Mouse (Mus musculus) limb, embryonic 13.5 days (tissue): ENCODE measurements around the gene Stx6. TPM values are rescaled to one million over a fixed set of nuclear protein-coding genes. Genes with fewer than 3 reads are reported as not detected.
A peak's percentile ranks its signal among the peaks of the same experiment; 100 is the strongest.

Experiments used
- ATAC-seq: fragments of 200-750 bp; cut with Nextera tagmentation; 2 replicates; pipeline ENCODE4 v1.8.0; 2017; ENCODE audit warnings: low read depth, moderate number of reproducible peaks, moderate TSS enrichment; ENCODE audit not compliant: low FRiP score
- H3K27ac ChIP-seq: fragments of 300-500 bp; sonication (generic); 2 replicates; pipeline ENCODE4 v1.5.1; 2015; ENCODE audit warnings: inconsistent platforms, mild to moderate bottlenecking, moderate library complexity
- H3K27me3 ChIP-seq: fragments of 300-500 bp; sonication (generic); 2 replicates; pipeline ENCODE4 v1.6.1; 2015; ENCODE audit warnings: mild to moderate bottlenecking, inconsistent platforms
- H3K36me3 ChIP-seq: fragments of 300-500 bp; sonication (generic); 2 replicates; pipeline ENCODE4 v1.6.1; 2015; ENCODE audit warnings: inconsistent platforms, mild to moderate bottlenecking, moderate library complexity
- H3K4me1 ChIP-seq: fragments of 300-500 bp; sonication (generic); 2 replicates; pipeline ENCODE4 v1.6.1; 2015; ENCODE audit warnings: inconsistent platforms
- H3K4me2 ChIP-seq: fragments of 300-500 bp; sonication (generic); replicated peaks from 2 replicates; pipeline ENCODE4 v1.6.1; 2015; ENCODE audit warnings: inconsistent platforms, mild to moderate bottlenecking, moderate library complexity
- H3K4me3 ChIP-seq: fragments of 300-500 bp; sonication (generic); 2 replicates; pipeline ENCODE4 v1.5.1; 2015; ENCODE audit warnings: moderate library complexity, mild to moderate bottlenecking, inconsistent platforms
- H3K9ac ChIP-seq: fragments of 300-500 bp; sonication (generic); 2 replicates; pipeline ENCODE4 v1.6.1; 2015; ENCODE audit warnings: mild to moderate bottlenecking, inconsistent platforms
- H3K9me3 ChIP-seq: fragments of 300-500 bp; sonication (generic); 2 replicates; pipeline ENCODE4 v1.6.1; 2016; ENCODE audit warnings: inconsistent platforms
- WGBS: fragments of 180-500 bp; shearing (Covaris S2); methylation state at CpG from one replicate; pipeline ENCODE4 v1.1.7; 2015; 5-methylcytosine and 5-hydroxymethylcytosine counted together
- polyA plus RNA-seq: library from polyadenylated mRNA; unstranded; fragments of >200 nt; fragmentation: Nextera tagmentation; extraction: Ambion mirVana; gene quantifications from 2 replicates; pipeline ENCODE4 v1.2.1, GENCODE M21; 2015

Gene Stx6
- polyA plus RNA-seq, 1 experiment from 2014 or later: 98.1 TPM

DNA sequence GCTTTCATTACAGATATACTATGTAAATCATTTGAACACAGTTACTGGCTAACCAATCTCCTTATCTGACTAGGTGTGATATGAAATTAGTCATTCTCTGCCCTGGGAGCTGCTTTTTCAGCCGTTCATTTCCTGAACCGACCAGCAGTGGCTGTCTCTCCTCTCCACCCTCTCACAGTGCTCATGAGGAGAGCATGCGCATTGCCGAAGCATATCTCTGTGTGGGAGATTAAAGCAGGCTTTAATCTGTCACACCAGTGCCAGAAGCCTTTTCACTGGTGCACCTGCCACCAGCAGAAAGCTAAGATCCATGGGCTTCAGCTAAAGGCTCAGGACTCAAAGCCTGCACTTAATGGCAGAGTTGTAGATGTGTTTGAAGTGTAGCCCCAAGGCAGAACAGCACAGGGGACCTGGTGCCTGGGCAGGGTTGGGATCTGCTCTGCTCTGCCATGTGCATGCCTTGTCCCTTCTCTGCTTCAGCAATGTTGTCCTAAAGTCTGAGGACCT, 42.9 kb downstream of the Stx6 start:
- peaks cover 61% of the 10 kb centered on the region for H3K36me3 ChIP-seq

DNA sequence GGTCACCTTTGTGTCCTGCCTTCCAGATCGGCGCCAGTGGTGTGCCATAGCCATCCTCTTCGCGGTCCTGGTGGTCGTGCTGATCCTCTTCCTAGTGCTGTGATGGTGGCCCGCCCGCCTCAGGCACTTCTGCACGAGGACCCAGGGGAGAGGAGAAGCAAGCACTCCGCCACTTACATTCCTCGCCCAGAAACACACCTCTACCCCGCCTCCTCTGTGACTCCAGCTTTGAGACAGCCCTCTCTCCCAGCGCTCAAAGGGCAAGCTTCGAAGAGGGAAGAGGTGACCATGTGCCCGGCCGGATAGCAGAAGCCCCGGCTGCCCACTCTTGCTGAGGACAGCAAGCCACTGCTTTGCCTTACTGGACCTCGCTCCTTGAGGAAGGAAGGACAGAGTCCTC, 43.4 kb downstream of the Stx6 start:
- no peak overlapping the region for H3K9ac ChIP-seq
- no peak overlapping the region for H3K4me2 ChIP-seq
- peaks cover 46% of the 10 kb centered on the region for H3K4me1 ChIP-seq
- H3K27me3 ChIP-seq: no peaks in the 10 kb centered on the region
- no peak for ATAC-seq
- WGBS: 75% methylated on average over 17 of the region's 17 CpGs
- no peak overlapping the region for H3K27ac ChIP-seq
- H3K4me3 ChIP-seq: no peak overlapping the region
- H3K36me3 ChIP-seq: peaks cover 62% of the 10 kb centered on the region
- H3K9me3 ChIP-seq: no peaks in the 10 kb centered on the region

More for the DNA sequence above, 42.9 kb downstream of the Stx6 start:
- Histone ChIP-seq H3K4me1 (peaks cover 43% of the 10 kb centered on the region), H3K27ac (no peak overlapping the region), H3K4me2 (no peak overlapping the region), H3K9ac (no peak overlapping the region), H3K9me3 (no peaks in the 10 kb centered on the region), H3K4me3 (no peak overlapping the region), H3K27me3 (no peaks in the 10 kb centered on the region)
- ATAC-seq: no peak
- WGBS: 75% methylated on average over 4 of the region's 4 CpGs

GRCm38 (mm10) chr1:155202472-155202871, 44.0 kb downstream of the Stx6 start:
- no peak overlapping the region for H3K9ac ChIP-seq
- no peaks in the 10 kb centered on the region for H3K9me3 ChIP-seq
- no peaks in the 10 kb centered on the region for H3K27me3 ChIP-seq
- peaks cover 63% of the 10 kb centered on the region for H3K36me3 ChIP-seq
- 60% methylated on average over 5 of the region's 5 CpGs for WGBS
- ATAC-seq: no peak
- peaks cover 46% of the 10 kb centered on the region for H3K4me1 ChIP-seq
- no peak overlapping the region for H3K4me3 ChIP-seq
- no peak overlapping the region for H3K27ac ChIP-seq
- H3K4me2 ChIP-seq: no peak overlapping the region

GRCm38 (mm10) chr1:155203101-155203500, 44.6 kb downstream of the Stx6 start:
- Histone ChIP-seq H3K4me3 (no peak overlapping the region), H3K4me1 (peaks cover 46% of the 10 kb centered on the region), H3K9me3 (no peaks in the 10 kb centered on the region), H3K27me3 (no peaks in the 10 kb centered on the region), H3K9ac (no peak overlapping the region), H3K36me3 (peaks cover 61% of the 10 kb centered on the region), H3K27ac (no peak overlapping the region), H3K4me2 (no peak overlapping the region)
- 74% methylated on average over 7 of the region's 7 CpGs for WGBS
- ATAC-seq: no peak

- no peak overlapping the region for H3K9ac ChIP-seq
- peak overlapping the region; percentile 64 for H3K27ac ChIP-seq
- H3K4me1 ChIP-seq: peaks cover 46% of the 10 kb centered on the region
- no peak overlapping the region for H3K4me2 ChIP-seq
- ATAC-seq: no peak
- 90% methylated on average over 12 of the region's 12 CpGs for WGBS
- no peaks in the 10 kb centered on the region for H3K27me3 ChIP-seq
- no peaks in the 10 kb centered on the region for H3K9me3 ChIP-seq
- no peak overlapping the region for H3K4me3 ChIP-seq
- peaks cover 54% of the 10 kb centered on the region for H3K36me3 ChIP-seq
Observed at GRCm38 (mm10) chr1:155203954-155204353, 45.4 kb downstream of the Stx6 start.

DNA sequence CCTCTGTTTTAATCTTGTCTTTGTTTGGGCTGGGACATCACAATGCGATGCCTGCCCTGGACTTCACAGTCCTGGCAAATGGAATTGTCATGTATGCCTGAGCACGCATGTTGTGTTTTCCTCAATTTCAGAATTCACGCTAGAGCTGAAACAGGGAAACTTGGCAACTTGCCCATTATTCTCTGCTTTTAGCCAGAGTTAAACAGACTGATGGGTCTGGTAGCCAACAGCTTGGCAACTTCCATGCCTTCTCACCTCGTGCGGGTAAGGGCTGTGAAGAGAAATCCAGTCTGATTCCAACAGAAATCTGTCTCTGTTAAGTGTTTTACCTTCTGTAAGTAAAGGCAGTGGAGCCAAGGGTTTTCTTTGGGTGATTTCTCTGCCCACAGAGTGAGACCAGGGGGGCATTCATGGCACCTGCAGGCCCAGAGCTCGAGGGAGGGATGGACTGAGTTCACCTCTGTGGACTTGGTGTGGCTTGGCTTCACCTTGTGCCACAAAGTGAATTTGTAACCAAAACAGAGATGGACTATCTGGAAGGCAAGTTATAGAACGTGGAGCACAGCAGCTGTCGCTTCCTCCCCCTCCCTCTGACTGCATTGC, 46.1 kb downstream of the Stx6 start:
- WGBS: 72% methylated on average over 8 of the region's 8 CpGs
- Histone ChIP-seq H3K9ac (no peak overlapping the region), H3K9me3 (no peaks in the 10 kb centered on the region), H3K4me3 (no peak overlapping the region), H3K36me3 (peaks cover 52% of the 10 kb centered on the region), H3K4me2 (no peak overlapping the region), H3K27ac (peak overlapping the region; percentile 64; the same call in 1 of the 2 replicates), H3K4me1 (peaks cover 46% of the 10 kb centered on the region), H3K27me3 (no peaks in the 10 kb centered on the region)
- no peak for ATAC-seq

DNA sequence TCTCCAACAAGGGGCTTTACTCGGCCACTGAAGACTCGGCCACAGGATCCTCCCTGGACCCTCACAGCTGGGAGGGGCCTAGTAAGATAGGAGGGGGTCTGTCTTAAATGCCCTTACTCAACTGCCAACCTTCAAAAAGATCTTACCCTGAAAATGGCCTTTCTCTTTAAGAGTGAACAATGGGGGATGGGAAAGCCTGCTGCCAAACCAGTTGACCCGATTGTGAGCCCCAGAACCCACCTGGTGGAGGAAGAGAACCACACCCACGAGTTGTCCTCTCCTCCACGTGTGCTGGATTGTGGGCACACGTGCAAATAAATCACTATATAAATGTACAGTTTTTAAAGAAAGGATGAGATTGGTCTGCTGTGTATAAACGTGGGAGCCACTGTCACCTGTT, 46.8 kb downstream of the Stx6 start:
- no peak overlapping the region for H3K9ac ChIP-seq

DNA sequence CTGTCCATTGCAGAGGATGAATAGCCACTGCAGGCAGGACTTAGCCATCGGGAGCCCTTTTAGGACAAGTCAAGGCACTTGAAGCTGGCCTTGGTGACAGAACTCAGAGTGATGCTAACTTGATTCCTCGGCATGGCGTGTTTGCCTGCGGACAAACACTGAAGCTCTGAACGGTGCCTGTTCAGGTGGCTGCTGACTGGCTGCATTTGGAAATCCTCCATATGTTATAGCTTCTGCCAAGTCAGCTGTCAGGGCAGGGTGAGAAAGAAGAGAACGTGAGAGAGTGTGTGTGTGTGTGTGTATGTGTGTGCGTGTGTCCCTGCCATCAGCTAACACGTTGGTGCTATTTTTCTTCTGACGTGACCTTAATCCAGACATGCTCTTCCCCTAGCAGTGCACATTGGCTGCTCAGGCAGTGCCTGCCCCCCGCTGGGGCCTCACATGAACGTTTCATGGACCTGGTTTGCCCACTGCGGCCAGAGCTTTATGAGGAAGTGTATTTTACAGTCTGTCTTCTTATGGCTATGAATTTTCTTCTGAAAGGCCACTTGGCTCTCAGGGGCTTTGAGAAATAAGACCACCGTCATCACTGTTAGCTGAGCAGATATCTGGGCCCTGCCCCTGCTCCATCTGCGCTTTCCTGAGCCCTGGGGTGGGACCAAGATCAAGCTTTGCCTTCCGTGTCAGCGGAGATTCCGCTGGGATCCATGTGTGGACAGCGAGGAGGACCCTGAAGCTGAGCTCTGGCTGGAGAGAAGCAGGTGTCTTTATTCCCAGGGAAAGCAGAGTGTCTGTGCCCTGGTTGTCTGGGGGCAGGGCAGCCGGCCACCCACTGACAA, 47.5 kb downstream of the Stx6 start:
- Histone ChIP-seq H3K27me3 (no peaks in the 10 kb centered on the region), H3K4me3 (no peak overlapping the region), H3K27ac (peak overlapping the region; percentile 44), H3K9me3 (no peaks in the 10 kb centered on the region), H3K36me3 (peaks cover 41% of the 10 kb centered on the region), H3K9ac (0 out of 2 replicates have a peak overlapping the region, but pooled peaks have one; percentile 8), H3K4me2 (no peak overlapping the region), H3K4me1 (peaks cover 55% of the 10 kb centered on the region)
- ATAC-seq: peak; percentile 42; the same call in 1 of the 2 replicates
- WGBS: 55% methylated on average over 19 of the region's 19 CpGs

More for the DNA sequence above, 46.8 kb downstream of the Stx6 start:
- no peaks in the 10 kb centered on the region for H3K9me3 ChIP-seq
- peaks cover 48% of the 10 kb centered on the region for H3K36me3 ChIP-seq
- H3K4me1 ChIP-seq: peaks cover 48% of the 10 kb centered on the region
- H3K27ac ChIP-seq: 0 out of 2 replicates have a peak overlapping the region, but pooled peaks have one; percentile 44
- WGBS: 45% methylated on average over 7 of the region's 7 CpGs
- no peak for ATAC-seq
- H3K27me3 ChIP-seq: no peaks in the 10 kb centered on the region
- H3K4me3 ChIP-seq: no peak overlapping the region
- no peak overlapping the region for H3K4me2 ChIP-seq

GRCm38 (mm10) chr1:155207859-155208258, 49.3 kb downstream of the Stx6 start:
- no peaks in the 10 kb centered on the region for H3K27me3 ChIP-seq
- H3K4me2 ChIP-seq: no peak overlapping the region
- H3K9ac ChIP-seq: no peak overlapping the region
- H3K4me3 ChIP-seq: no peak overlapping the region
- H3K9me3 ChIP-seq: no peaks in the 10 kb centered on the region
- 70% methylated on average over 3 of the region's 3 CpGs for WGBS
- peaks cover 23% of the 10 kb centered on the region for H3K36me3 ChIP-seq
- peaks cover 58% of the 10 kb centered on the region for H3K4me1 ChIP-seq
- no peak for ATAC-seq
- H3K27ac ChIP-seq: no peak overlapping the region

GRCm38 (mm10) chr1:155210011-155210763, 51.7 kb downstream of the Stx6 start:
- no peak overlapping the region for H3K4me2 ChIP-seq
- H3K36me3 ChIP-seq: peaks cover 14% of the 10 kb centered on the region
- no peak overlapping the region for H3K4me3 ChIP-seq
- WGBS: 75% methylated on average over 11 of the region's 11 CpGs
- no peak overlapping the region for H3K27ac ChIP-seq
- no peaks in the 10 kb centered on the region for H3K27me3 ChIP-seq
- H3K4me1 ChIP-seq: peaks cover 66% of the 10 kb centered on the region
- H3K9me3 ChIP-seq: no peaks in the 10 kb centered on the region
- no peak for ATAC-seq
- H3K9ac ChIP-seq: no peak overlapping the region

- WGBS: 14% methylated on average over 7 of the region's 7 CpGs
- Histone ChIP-seq H3K4me1 (peaks cover 66% of the 10 kb centered on the region), H3K4me2 (no peak overlapping the region), H3K9ac (peak overlapping the region; percentile 6; the same call in 1 of the 2 replicates), H3K9me3 (no peaks in the 10 kb centered on the region), H3K27me3 (no peaks in the 10 kb centered on the region), H3K4me3 (no peak overlapping the region), H3K36me3 (peaks cover 14% of the 10 kb centered on the region), H3K27ac (no peak overlapping the region)
- ATAC-seq: no peak
Observed at GRCm38 (mm10) chr1:155211017-155211416, 52.5 kb downstream of the Stx6 start.

DNA sequence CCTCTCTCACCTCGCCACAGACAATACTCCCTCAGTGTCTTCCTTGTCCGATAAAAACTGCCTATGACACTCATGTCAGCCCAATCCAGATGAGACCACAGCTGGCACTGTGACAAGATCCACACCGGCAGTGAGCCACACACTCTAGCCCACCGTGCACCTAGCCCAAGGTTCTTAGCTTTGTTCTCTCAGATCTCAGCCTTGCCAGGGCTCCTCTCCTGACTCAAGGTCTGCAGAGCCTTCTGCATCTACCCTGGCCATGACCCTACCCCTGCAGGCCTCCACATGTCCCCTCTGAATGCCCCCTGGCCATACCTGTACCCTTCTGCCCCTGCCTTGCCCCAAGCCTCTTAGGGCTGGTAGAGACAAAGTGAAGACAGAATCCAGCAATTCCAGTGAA, 53.6 kb downstream of the Stx6 start:
- peak; percentile 7; the same call in 1 of the 2 replicates for ATAC-seq
- Histone ChIP-seq H3K27ac (peak overlapping the region; percentile 81), H3K27me3 (no peaks in the 10 kb centered on the region), H3K9ac (peak overlapping the region; percentile 53), H3K4me2 (peak overlapping the region; percentile 25; the same call in 1 of the 2 replicates), H3K36me3 (peaks cover 18% of the 10 kb centered on the region), H3K9me3 (no peaks in the 10 kb centered on the region), H3K4me3 (no peak overlapping the region), H3K4me1 (peaks cover 69% of the 10 kb centered on the region)
- WGBS: 43% methylated on average over 4 of the region's 4 CpGs
